Mouse (Mus musculus): ENCODE results near the gene Thy1. TPM values are rescaled to one million over a fixed set of nuclear protein-coding genes. Genes with fewer than 3 reads are reported as not detected.

The Thy1 gene
- polyA plus RNA-seq, 1 experiment from 2014 or later = 14.3 TPM

GRCm38 (mm10) chr9:44067960-44068330 is 24.8 kb downstream of the Thy1 start:
- 78% methylated on average over 6 of the region's 6 CpGs for WGBS
- H3K27me3 ChIP-seq (ENCODE audit: control insufficient read depth, insufficient read depth, low read length) = no peaks in the 10 kb centered on the region
- no peaks in the 10 kb centered on the region for H3K9me3 ChIP-seq (ENCODE audit: control insufficient read depth, low read length)
- no peak for ATAC-seq (ENCODE audit: low FRiP score, low TSS enrichment)
- no peak overlapping the region for H3K9ac ChIP-seq (ENCODE audit: low read depth, low read length)
- peaks cover 23% of the 10 kb centered on the region for H3K4me1 ChIP-seq (ENCODE audit: control insufficient read depth, insufficient read depth, low read length)
- H3K4me2 ChIP-seq (replicated peaks; ENCODE audit: low read depth, low read length) = peak overlapping the region; percentile 81; the same call in 1 of the 2 replicates
- no peak overlapping the region for H3K4me3 ChIP-seq (ENCODE audit: low read length)
- H3K27ac ChIP-seq (ENCODE audit: low read depth, low read length) = no peak overlapping the region
- no peaks in the 10 kb centered on the region for H3K36me3 ChIP-seq (ENCODE audit: control insufficient read depth, insufficient read depth, low read length)

GRCm38 (mm10) chr9:44069252-44069651 is 26.1 kb downstream of the Thy1 start:
- peaks cover 23% of the 10 kb centered on the region for H3K4me1 ChIP-seq (ENCODE audit: control insufficient read depth, insufficient read depth, low read length)
- no peak for ATAC-seq (ENCODE audit: low FRiP score, low TSS enrichment)
- H3K4me3 ChIP-seq (ENCODE audit: low read length) = no peak overlapping the region
- H3K36me3 ChIP-seq (ENCODE audit: control insufficient read depth, insufficient read depth, low read length) = no peaks in the 10 kb centered on the region
- no peak overlapping the region for H3K27ac ChIP-seq (ENCODE audit: low read depth, low read length)
- no peak overlapping the region for H3K4me2 ChIP-seq (replicated peaks; ENCODE audit: low read depth, low read length)
- H3K27me3 ChIP-seq (ENCODE audit: control insufficient read depth, insufficient read depth, low read length) = no peaks in the 10 kb centered on the region
- H3K9me3 ChIP-seq (ENCODE audit: control insufficient read depth, low read length) = no peaks in the 10 kb centered on the region
- WGBS = 10% methylated on average over 7 of the region's 7 CpGs
- no peak overlapping the region for H3K9ac ChIP-seq (ENCODE audit: low read depth, low read length)

GRCm38 (mm10) chr9:44070113-44070843 is 27.1 kb downstream of the Thy1 start:
- no peaks in the 10 kb centered on the region for H3K27me3 ChIP-seq (ENCODE audit: control insufficient read depth, insufficient read depth, low read length)
- 61% methylated on average over 14 of the region's 14 CpGs for WGBS
- no peak overlapping the region for H3K27ac ChIP-seq (ENCODE audit: low read depth, low read length)
- H3K9me3 ChIP-seq (ENCODE audit: control insufficient read depth, low read length) = no peaks in the 10 kb centered on the region
- H3K4me2 ChIP-seq (replicated peaks; ENCODE audit: low read depth, low read length) = no peak overlapping the region
- ATAC-seq (ENCODE audit: low FRiP score, low TSS enrichment) = no peak
- no peak overlapping the region for H3K9ac ChIP-seq (ENCODE audit: low read depth, low read length)
- H3K36me3 ChIP-seq (ENCODE audit: control insufficient read depth, insufficient read depth, low read length) = no peaks in the 10 kb centered on the region
- peaks cover 23% of the 10 kb centered on the region for H3K4me1 ChIP-seq (ENCODE audit: control insufficient read depth, insufficient read depth, low read length)
- no peak overlapping the region for H3K4me3 ChIP-seq (ENCODE audit: low read length)

DNA sequence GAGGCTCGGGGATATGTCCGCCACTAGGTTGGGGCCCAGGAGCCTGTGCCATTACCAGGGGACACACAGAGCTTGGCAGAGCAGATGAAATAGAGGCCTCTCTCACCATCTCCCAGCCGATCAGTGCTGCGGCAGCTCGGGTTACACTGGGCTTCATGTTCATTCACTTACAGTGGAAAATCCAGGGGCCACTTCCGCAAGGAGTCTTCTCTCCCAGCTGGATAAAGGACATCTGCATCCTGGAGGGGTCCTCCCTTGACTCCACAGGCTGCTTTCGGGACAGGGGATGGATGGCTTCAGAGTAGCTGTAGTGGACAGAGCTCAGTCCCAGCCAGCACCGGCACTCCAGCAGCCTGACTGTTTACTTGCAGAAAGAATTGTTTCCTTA is 27.7 kb downstream of the Thy1 start:
- ATAC-seq (ENCODE audit: low FRiP score, low TSS enrichment) = no peak
- Histone ChIP-seq H3K4me3 (ENCODE audit: low read length) (no peak overlapping the region), H3K9ac (ENCODE audit: low read depth, low read length) (0 out of 2 replicates have a peak overlapping the region, but pooled peaks have one; percentile 34), H3K4me2 (replicated peaks; ENCODE audit: low read depth, low read length) (no peak overlapping the region), H3K4me1 (ENCODE audit: control insufficient read depth, insufficient read depth, low read length) (peaks cover 23% of the 10 kb centered on the region), H3K9me3 (ENCODE audit: control insufficient read depth, low read length) (no peaks in the 10 kb centered on the region), H3K27me3 (ENCODE audit: control insufficient read depth, insufficient read depth, low read length) (no peaks in the 10 kb centered on the region), H3K36me3 (ENCODE audit: control insufficient read depth, insufficient read depth, low read length) (no peaks in the 10 kb centered on the region), H3K27ac (ENCODE audit: low read depth, low read length) (no peak overlapping the region)
- 24% methylated on average over 8 of the region's 8 CpGs for WGBS

DNA sequence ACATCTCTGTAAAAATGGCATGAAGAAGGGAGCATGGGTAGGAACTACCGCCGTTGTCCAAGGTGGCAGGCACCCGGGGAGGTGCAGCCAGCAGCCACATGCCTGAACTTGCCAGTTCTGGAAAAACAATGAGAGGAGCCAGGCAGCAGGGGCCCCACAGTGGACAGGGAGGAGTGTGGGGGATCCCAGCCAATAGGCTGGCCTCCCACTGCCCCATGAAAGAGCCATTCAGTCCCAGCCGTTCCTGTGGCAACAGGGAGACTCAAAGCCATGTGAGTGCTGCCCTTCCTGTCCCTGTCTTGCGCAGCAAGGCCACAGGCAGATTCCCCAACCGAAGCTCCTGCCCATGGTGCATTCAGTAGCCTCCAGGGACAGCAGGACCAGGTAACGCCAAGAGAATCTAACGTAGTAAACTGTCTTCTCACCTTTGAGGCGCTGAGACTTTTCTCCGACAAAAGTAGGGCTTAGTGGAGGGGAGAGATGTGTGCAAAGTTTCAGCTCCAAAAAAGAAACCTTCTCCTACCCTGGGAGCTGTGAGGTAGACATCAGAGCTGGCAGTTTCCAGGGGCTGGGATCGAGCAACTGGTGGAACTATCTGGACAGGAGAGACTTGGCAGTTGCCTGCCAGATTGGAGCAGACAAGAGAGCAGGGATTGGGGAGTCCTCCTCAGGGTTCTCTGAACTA is 28.9 kb downstream of the Thy1 start:
- H3K9ac ChIP-seq (ENCODE audit: low read depth, low read length) = peak overlapping the region; percentile 23; the same call in 1 of the 2 replicates
- 23% methylated on average over 11 of the region's 11 CpGs for WGBS
- peak overlapping the region; percentile 15; the same call in 1 of the 2 replicates for H3K4me2 ChIP-seq (replicated peaks; ENCODE audit: low read depth, low read length)

DNA sequence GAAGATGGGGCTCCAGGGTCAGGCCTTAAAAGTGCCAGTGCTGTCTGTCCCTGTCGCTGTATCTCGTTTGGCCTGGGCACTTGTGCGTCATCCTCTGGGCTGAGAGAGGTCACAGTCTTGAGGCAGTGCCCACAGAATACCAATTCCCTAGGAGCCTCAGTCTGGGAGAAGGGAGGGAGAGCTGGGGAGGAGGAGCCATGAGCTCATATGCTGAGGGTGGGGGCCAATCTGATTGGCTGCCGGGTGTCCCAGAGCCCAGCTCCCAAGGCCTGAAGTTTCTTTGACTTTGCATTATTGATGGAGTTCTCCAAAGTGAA is 29.4 kb downstream of the Thy1 start:
- H3K4me2 ChIP-seq (replicated peaks; ENCODE audit: low read depth, low read length) = no peak overlapping the region
- 50% methylated on average over 3 of the region's 4 CpGs for WGBS
- H3K9me3 ChIP-seq (ENCODE audit: control insufficient read depth, low read length) = no peaks in the 10 kb centered on the region
- H3K27me3 ChIP-seq (ENCODE audit: control insufficient read depth, insufficient read depth, low read length) = no peaks in the 10 kb centered on the region
- H3K4me1 ChIP-seq (ENCODE audit: control insufficient read depth, insufficient read depth, low read length) = peaks cover 23% of the 10 kb centered on the region
- no peak overlapping the region for H3K27ac ChIP-seq (ENCODE audit: low read depth, low read length)
- no peak overlapping the region for H3K4me3 ChIP-seq (ENCODE audit: low read length)
- H3K9ac ChIP-seq (ENCODE audit: low read depth, low read length) = no peak overlapping the region
- no peaks in the 10 kb centered on the region for H3K36me3 ChIP-seq (ENCODE audit: control insufficient read depth, insufficient read depth, low read length)
- ATAC-seq (ENCODE audit: low FRiP score, low TSS enrichment) = no peak

More for the DNA sequence above, 28.9 kb downstream of the Thy1 start:
- Histone ChIP-seq H3K27me3 (ENCODE audit: control insufficient read depth, insufficient read depth, low read length) (no peaks in the 10 kb centered on the region), H3K4me3 (ENCODE audit: low read length) (no peak overlapping the region), H3K9me3 (ENCODE audit: control insufficient read depth, low read length) (no peaks in the 10 kb centered on the region), H3K4me1 (ENCODE audit: control insufficient read depth, insufficient read depth, low read length) (peaks cover 23% of the 10 kb centered on the region), H3K36me3 (ENCODE audit: control insufficient read depth, insufficient read depth, low read length) (no peaks in the 10 kb centered on the region), H3K27ac (ENCODE audit: low read depth, low read length) (no peak overlapping the region)
- ATAC-seq (ENCODE audit: low FRiP score, low TSS enrichment) = no peak

GRCm38 (mm10) chr9:44073115-44073514 is 29.9 kb downstream of the Thy1 start:
- 66% methylated on average over 5 of the region's 5 CpGs for WGBS
- ATAC-seq (ENCODE audit: low FRiP score, low TSS enrichment) = no peak
- H3K4me1 ChIP-seq (ENCODE audit: control insufficient read depth, insufficient read depth, low read length) = peaks cover 23% of the 10 kb centered on the region

DNA sequence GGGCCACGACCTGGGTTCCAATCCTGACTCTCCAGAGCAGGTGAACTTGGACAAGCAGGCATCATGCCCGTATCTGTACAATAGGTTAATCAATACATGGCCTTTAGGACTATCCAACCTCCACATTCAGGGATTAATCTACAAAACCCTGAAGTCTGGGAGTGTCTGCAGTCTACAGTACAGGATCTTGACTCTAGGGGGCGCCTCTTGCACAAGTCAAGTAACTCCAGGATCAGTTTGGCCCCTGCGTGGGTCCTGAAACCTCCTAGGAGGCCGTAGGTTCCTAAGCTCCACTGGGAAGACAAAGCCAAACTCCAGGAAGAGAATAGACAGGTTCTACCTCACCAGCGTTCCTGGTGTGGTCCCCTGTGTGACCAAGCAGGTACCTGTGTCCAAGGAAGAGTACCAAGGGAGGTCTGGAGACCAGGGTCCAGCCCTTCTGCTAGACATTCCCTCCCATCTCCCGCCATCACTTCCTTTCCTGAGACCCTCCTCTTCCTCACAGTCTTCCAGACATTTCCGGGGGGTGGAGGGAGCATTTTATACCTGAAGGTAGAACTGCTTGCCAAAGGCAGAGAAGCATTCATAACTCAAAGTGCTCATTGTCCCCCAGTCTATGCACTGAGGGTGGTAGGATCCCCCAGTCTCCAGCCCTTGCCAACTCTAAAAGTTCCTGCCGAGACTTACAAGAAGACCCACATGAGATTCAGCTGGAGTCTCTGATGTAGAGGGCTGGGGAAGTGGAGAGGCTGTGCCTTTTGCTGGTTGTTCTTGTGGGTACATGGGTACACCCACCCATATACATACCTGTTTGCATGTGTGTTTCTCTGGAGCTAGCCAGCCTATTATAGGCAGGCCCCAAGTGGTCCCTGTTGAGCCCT is 31.5 kb downstream of the Thy1 start:
- H3K36me3 ChIP-seq (ENCODE audit: control insufficient read depth, insufficient read depth, low read length) = no peaks in the 10 kb centered on the region
- no peak for ATAC-seq (ENCODE audit: low FRiP score, low TSS enrichment)
- no peaks in the 10 kb centered on the region for H3K9me3 ChIP-seq (ENCODE audit: control insufficient read depth, low read length)
- no peak overlapping the region for H3K4me2 ChIP-seq (replicated peaks; ENCODE audit: low read depth, low read length)
- H3K9ac ChIP-seq (ENCODE audit: low read depth, low read length) = no peak overlapping the region
- H3K4me1 ChIP-seq (ENCODE audit: control insufficient read depth, insufficient read depth, low read length) = peaks cover 35% of the 10 kb centered on the region
- no peaks in the 10 kb centered on the region for H3K27me3 ChIP-seq (ENCODE audit: control insufficient read depth, insufficient read depth, low read length)
- H3K27ac ChIP-seq (ENCODE audit: low read depth, low read length) = no peak overlapping the region
- WGBS = 64% methylated on average over 9 of the region's 9 CpGs
- no peak overlapping the region for H3K4me3 ChIP-seq (ENCODE audit: low read length)

More at GRCm38 (mm10) chr9:44073115-44073514, 29.9 kb downstream of the Thy1 start:
- Histone ChIP-seq H3K4me3 (ENCODE audit: low read length) (no peak overlapping the region), H3K4me2 (replicated peaks; ENCODE audit: low read depth, low read length) (no peak overlapping the region), H3K9me3 (ENCODE audit: control insufficient read depth, low read length) (no peaks in the 10 kb centered on the region), H3K27me3 (ENCODE audit: control insufficient read depth, insufficient read depth, low read length) (no peaks in the 10 kb centered on the region), H3K27ac (ENCODE audit: low read depth, low read length) (no peak overlapping the region), H3K9ac (ENCODE audit: low read depth, low read length) (no peak overlapping the region), H3K36me3 (ENCODE audit: control insufficient read depth, insufficient read depth, low read length) (no peaks in the 10 kb centered on the region)

All from kidney, embryonic 14.5 days (tissue).